Mouse (Mus musculus): ENCODE measurements around the gene A630095N17Rik. TPM values are rescaled to one million over a fixed set of nuclear protein-coding genes. Genes with fewer than 3 reads are reported as not detected.
A peak's percentile ranks its signal among the peaks of the same experiment; 100 is the strongest.

The A630095N17Rik gene
- polyA plus RNA-seq, 1 experiment from 2014 or later = not detected

DNA sequence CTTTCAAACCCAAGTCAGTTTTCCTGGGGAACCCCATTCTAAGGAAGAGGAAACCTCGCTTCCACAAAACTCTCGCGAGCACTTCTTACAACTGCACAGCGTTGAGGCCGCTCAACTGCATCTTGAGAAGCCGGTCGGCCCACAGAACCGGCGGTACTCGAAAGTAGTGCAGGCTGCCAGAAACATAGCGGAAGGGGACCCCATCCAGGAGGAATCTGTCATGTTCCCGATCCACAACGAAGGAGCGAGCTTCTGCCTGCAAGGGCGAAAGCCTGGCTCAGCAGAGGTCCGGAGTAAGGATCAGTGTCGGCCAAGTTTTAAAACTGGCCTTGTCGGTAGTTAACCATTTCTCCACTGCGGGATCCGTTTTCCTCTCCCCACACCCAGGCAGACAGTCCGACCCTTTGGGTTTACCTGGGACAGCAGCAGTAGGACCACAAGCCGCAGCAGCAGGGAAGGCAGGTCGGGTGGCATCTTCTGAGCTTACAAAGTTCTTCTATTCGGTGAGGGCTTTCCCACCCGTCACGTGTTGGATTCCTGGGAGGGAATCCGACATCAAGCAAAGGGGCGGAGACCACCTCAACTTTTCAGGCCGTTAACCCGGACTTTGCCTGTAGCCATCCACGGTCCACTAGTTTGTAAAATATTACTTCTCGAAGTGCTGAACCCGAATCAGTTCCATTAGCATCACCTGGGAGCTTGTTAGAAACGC lies 22.8 kb downstream of the A630095N17Rik start:
- no peaks in the 10 kb centered on the region for H3K27me3 ChIP-seq
- no peaks in the 10 kb centered on the region for H3K9me3 ChIP-seq
- WGBS = 11% methylated on average over 34 of the region's 34 CpGs
- ATAC-seq (replicated peaks) = no peak
- peak overlapping the region; percentile 39 for H3K9ac ChIP-seq (replicated peaks)
- peaks cover 38% of the 10 kb centered on the region for H3K4me1 ChIP-seq
- peaks cover 18% of the 10 kb centered on the region for H3K36me3 ChIP-seq
- no peak overlapping the region for H3K27ac ChIP-seq (replicated peaks)
- peak overlapping the region; percentile 89 for H3K4me2 ChIP-seq (replicated peaks)
- H3K4me3 ChIP-seq = peak overlapping the region; percentile 86

DNA sequence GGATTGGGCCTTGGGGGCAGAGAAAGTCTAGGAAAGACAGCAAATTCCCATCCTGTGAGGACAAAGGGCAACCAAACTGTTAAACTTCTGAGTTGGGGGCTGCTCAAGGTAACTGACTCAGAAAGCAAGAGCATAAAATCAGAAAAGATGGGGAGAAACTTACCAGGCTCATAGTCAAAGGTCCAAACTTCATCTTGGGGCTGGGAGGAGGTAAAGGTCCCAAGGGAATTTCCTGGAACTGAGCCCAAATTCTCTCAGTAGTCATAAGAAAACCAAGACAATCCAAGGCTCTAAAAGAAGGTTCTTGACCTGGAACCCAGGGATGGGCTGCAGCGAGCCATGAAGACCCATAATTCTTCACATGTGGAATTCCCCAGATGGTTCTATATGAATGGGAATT lies 30.7 kb downstream of the A630095N17Rik start:
- Histone ChIP-seq H3K27me3 (no peaks in the 10 kb centered on the region), H3K9ac (replicated peaks) (no peak overlapping the region), H3K4me3 (no peak overlapping the region), H3K4me2 (replicated peaks) (no peak overlapping the region), H3K4me1 (no peaks in the 10 kb centered on the region), H3K36me3 (peaks cover 38% of the 10 kb centered on the region), H3K27ac (replicated peaks) (no peak overlapping the region), H3K9me3 (no peaks in the 10 kb centered on the region)
- 96% methylated on average over 1 of the region's 1 CpGs for WGBS
- no peak for ATAC-seq (replicated peaks)

DNA sequence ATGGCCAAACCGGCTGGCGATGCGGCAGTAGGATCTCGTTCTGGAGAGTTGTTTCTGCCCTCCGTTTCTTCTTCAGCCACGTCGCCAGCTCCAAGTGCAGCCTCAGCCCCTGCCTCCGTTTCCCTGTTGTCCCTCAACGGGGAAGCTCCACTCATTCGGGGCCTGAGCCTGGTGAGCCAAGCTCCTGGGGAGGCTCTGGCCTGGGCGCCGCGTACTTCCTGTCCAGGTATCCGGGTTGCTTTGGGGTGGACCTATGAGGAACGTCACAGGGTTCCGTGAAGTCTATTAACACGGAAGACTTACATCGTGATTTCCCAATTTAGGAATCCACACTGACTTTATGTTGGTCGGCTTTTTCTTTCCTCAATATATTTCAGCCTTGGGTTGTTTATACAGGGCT lies 39.5 kb downstream of the A630095N17Rik start:
- Histone ChIP-seq H3K27me3 (no peaks in the 10 kb centered on the region), H3K27ac (replicated peaks) (peak overlapping the region; percentile 94), H3K4me2 (replicated peaks) (peak overlapping the region; percentile 94), H3K9ac (replicated peaks) (peak overlapping the region; percentile 90), H3K9me3 (no peaks in the 10 kb centered on the region), H3K36me3 (peaks cover 36% of the 10 kb centered on the region), H3K4me1 (peaks cover 24% of the 10 kb centered on the region), H3K4me3 (peak overlapping the region; percentile 79)
- ATAC-seq (replicated peaks) = peak; percentile 21; the same call in 1 of the 2 replicates
- WGBS = under 1% methylated on average over 19 of the region's 19 CpGs

DNA sequence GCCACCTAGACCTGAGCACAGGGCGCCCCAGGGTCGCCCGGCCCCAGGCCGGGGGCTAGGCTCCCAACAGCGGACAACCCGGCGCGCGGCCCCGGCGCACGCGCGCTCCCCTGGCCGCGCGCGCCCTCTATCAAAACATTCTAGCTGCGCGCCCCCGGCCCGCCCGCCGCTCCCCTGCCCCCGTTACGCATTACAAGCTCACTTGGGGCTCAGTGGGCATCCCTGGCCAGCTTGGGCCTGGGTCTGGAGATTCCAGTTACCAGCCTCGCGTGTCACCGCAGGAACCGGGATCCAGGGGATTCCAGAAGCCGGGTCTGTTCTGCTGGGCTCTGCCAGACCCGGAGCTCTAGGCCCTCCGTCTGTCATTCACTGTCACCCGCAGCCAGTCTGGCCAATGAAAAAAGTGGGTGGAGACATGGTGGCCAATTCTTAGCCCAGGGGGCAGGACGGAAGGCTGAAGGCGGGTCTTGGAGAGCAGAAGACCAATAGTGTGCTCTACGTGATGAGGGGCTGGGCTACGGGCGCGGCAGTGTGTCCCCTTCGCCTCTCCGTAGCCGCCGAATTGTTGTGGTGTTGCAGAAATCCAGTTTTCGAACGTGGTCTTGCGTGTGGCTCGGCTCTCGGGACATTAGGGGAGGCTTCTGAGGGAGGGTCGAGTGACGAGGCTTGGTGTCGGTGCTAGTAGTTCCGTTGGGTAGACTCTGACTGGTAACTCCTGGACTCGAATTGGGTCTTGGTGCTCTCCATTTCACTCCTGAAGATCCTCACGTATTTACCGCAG lies 40.1 kb downstream of the A630095N17Rik start, which contains the start of the genes Ankzf1 and Atg9a:
TSS of gene Ankzf1 (plus strand) at position 530 of the 781 bp plus-strand sequence.
TSS of gene Atg9a (minus strand) at position 575 of the 781 bp plus-strand sequence.
- Histone ChIP-seq H3K4me3 (peak within 1 kb of the TSS; percentile 79), H3K27ac (replicated peaks) (peak within 1 kb of the TSS; percentile 94), H3K4me2 (replicated peaks) (peak within 1 kb of the TSS; percentile 94), H3K9ac (replicated peaks) (peak within 1 kb of the TSS; percentile 90), H3K9me3 (no peaks in the 10 kb centered on the region), H3K27me3 (no peaks in the 10 kb centered on the region), H3K36me3 (peaks cover 38% of the 10 kb centered on the region), H3K4me1 (peaks cover 24% of the 10 kb centered on the region)
- ATAC-seq (replicated peaks) = peak; percentile 100
- under 1% methylated on average over 54 of the region's 56 CpGs for WGBS

DNA sequence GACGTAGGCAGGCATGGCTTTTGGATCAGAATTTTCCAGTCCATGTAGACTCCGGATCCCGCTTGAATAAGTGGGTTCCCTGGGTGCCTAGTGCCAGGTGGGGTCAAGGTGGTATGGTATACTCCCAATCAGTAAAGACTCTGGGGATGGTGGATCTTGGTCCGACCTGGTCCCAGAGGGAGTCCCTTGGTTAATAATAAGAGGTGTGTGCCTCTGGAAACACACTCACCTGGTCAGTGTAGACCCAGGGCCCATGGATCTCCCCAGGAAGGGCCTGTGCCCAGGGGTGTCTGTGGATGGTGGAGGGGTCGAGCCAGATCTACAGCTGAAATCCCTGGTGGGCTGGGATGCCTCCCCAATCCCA lies 40.7 kb downstream of the A630095N17Rik start:
- H3K9ac ChIP-seq (replicated peaks) = peak overlapping the region; percentile 90
- H3K4me3 ChIP-seq = peak overlapping the region; percentile 79

DNA sequence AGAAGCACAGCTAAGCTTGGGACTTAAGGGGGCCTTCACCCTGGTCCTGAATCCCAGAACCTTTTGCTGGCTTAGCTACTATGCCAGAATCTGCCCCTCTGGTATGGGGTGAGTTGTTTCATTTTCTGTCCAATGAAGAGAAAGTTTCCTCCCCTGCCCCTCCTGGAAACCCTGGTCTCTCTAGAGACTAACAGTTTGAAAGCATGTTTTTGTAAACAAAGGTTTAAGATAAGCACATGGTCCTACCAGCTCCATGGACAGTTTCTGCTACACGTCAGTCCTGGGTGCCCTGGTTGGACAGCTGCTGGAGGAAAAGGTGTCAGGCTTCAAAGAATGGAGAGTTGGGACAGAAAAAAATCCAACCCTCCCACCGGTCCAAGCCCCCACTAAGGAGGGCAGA lies 41.3 kb downstream of the A630095N17Rik start:
- Histone ChIP-seq H3K36me3 (peaks cover 37% of the 10 kb centered on the region), H3K27me3 (no peaks in the 10 kb centered on the region), H3K27ac (replicated peaks) (no peak overlapping the region), H3K9me3 (no peaks in the 10 kb centered on the region), H3K4me2 (replicated peaks) (peak overlapping the region; percentile 94), H3K4me1 (peaks cover 24% of the 10 kb centered on the region), H3K9ac (replicated peaks) (no peak overlapping the region), H3K4me3 (peak overlapping the region; percentile 79; the same call in 1 of the 2 replicates)
- ATAC-seq (replicated peaks) = no peak
- WGBS = 79% methylated on average over 2 of the region's 2 CpGs

More for the DNA sequence above, 40.7 kb downstream of the A630095N17Rik start:
- ATAC-seq (replicated peaks) = no peak
- Histone ChIP-seq H3K4me2 (replicated peaks) (peak overlapping the region; percentile 94), H3K27ac (replicated peaks) (peak overlapping the region; percentile 94), H3K27me3 (no peaks in the 10 kb centered on the region), H3K36me3 (peaks cover 37% of the 10 kb centered on the region), H3K4me1 (peaks cover 24% of the 10 kb centered on the region), H3K9me3 (no peaks in the 10 kb centered on the region)
- WGBS = 40% methylated on average over 5 of the region's 5 CpGs

DNA sequence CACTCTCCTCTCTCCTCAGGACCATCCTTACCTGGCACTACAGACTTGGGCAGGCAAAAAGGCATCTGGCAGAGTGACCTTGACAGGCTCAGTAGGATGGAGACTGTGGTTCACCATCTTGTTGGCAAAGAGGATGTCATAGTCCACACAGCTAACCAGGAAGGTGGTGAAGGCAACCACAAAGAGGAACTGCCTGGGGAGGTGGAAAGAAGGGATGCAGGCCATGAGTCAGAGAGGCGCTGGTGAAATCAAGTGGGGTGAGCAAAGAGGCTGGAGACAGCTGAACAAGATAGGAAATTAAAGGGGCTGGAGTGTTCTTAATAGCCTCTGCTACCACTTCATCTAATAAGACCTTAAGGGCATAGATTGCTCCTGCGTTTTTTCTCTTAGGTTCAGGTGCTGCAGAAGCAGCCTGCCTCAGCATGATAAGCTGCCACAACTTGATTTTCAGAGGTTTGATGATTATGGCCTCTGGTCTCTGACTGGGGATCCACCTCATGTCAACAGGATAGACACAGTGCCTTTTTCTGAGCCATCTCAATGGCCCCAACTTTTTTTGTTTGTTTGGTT lies 43.9 kb downstream of the A630095N17Rik start:
- ATAC-seq (replicated peaks) = no peak
- Histone ChIP-seq H3K27ac (replicated peaks) (no peak overlapping the region), H3K36me3 (peaks cover 55% of the 10 kb centered on the region), H3K9me3 (no peaks in the 10 kb centered on the region), H3K27me3 (no peaks in the 10 kb centered on the region), H3K4me1 (peaks cover 20% of the 10 kb centered on the region), H3K4me3 (no peak overlapping the region), H3K4me2 (replicated peaks) (no peak overlapping the region), H3K9ac (replicated peaks) (no peak overlapping the region)
- 85% methylated on average over 2 of the region's 2 CpGs for WGBS

DNA sequence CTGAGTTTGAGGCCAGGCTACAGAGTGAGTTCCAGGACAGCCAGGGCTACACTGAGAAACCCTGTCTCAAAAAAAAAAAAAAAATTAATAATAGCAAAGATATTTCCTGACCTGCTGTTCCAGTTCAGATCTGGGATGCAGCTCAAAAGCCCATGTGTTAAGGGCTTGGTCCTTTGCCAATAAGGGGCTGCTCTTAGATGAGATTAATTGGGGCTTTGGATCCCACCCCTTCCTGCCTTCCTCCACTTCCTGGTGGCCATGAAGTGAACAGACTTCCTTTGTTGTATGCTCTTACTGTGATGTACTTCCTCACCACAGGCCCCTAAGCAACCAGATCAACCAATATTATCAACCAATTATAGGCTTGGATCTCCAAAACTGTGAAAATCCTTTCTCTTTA lies 44.8 kb downstream of the A630095N17Rik start:
- peaks cover 62% of the 10 kb centered on the region for H3K36me3 ChIP-seq
- H3K27me3 ChIP-seq = no peaks in the 10 kb centered on the region
- ATAC-seq (replicated peaks) = no peak
- no peak overlapping the region for H3K4me3 ChIP-seq
- no peaks in the 10 kb centered on the region for H3K9me3 ChIP-seq
- no peak overlapping the region for H3K27ac ChIP-seq (replicated peaks)
- no peak overlapping the region for H3K9ac ChIP-seq (replicated peaks)
- H3K4me1 ChIP-seq = peaks cover 14% of the 10 kb centered on the region
- H3K4me2 ChIP-seq (replicated peaks) = no peak overlapping the region

DNA sequence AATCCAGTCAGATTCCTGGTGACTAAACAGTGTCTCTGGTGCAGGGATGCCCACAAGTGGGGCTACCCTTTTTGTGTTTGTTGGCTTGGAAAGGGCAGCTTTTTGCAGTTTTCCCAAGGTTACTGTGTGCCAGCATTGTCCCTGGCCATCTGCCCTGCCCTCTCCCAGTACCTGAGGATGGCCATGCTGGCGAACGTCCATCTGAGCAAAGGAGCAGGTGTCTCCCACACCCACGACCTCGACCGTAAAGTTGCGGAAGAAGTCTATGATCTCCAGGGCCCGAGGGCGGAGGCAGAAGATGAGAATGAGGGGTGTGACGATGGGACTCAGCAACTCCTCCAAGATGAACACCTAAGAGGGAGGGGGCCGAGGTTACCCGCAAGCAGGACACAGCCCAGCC lies 46.4 kb downstream of the A630095N17Rik start:
- Histone ChIP-seq H3K9ac (replicated peaks) (no peak overlapping the region), H3K4me2 (replicated peaks) (no peak overlapping the region), H3K27me3 (no peaks in the 10 kb centered on the region), H3K9me3 (no peaks in the 10 kb centered on the region), H3K36me3 (peaks cover 63% of the 10 kb centered on the region), H3K4me3 (no peak overlapping the region), H3K27ac (replicated peaks) (no peak overlapping the region), H3K4me1 (peaks cover 10% of the 10 kb centered on the region)
- WGBS = 93% methylated on average over 11 of the region's 11 CpGs
- no peak for ATAC-seq (replicated peaks)

DNA sequence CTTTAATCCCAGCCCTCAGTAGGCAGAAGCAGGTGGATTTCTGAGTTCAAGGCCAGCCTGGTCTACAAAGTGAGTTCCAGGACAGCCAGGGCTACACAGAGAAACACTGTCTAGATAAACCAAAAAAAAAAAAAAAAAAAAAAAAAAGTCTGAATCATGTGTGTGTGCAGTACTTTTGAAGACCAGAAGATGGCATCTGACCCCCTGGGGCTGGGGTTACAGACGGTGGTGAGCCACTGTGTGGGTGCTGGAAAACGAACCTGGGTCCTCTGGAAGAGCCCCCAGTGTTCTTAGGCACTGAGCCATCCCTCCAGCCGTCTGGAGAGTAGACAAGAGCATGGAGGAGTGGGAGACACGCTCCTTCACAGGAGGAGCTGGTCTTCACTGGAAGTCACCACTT lies 49.7 kb downstream of the A630095N17Rik start:
- Histone ChIP-seq H3K36me3 (peaks cover 51% of the 10 kb centered on the region), H3K4me2 (replicated peaks) (no peak overlapping the region), H3K4me1 (peaks cover 30% of the 10 kb centered on the region), H3K4me3 (no peak overlapping the region), H3K9me3 (no peaks in the 10 kb centered on the region), H3K27me3 (no peaks in the 10 kb centered on the region), H3K27ac (replicated peaks) (no peak overlapping the region), H3K9ac (replicated peaks) (no peak overlapping the region)
- ATAC-seq (replicated peaks) = no peak
- 69% methylated on average over 4 of the region's 4 CpGs for WGBS

DNA sequence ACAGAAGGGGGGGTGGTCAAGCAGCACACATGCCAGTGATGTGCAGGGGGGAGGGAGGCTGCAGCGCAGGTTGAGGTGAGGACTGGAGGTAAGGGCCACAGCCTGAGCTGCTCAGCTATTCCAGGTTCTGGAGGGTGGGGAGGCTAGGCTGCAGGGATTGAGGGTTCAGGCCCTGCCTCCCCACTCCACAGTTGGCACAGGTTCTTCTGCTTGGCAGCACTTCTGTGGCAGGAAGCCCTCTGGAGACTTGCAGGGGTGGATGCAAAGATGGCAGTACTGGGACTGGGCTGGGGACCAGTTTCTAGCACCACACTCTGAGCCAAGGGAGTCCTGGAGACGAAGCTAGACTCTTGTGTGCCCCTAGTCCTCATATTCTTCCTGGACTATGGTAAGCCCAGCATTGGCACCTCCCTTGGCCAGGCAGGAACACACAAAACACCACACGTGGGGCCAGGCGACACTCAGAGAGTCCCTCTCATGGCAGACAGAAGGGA lies 50.5 kb downstream of the A630095N17Rik start:
- no peaks in the 10 kb centered on the region for H3K9me3 ChIP-seq
- 84% methylated on average over 4 of the region's 4 CpGs for WGBS
- H3K4me2 ChIP-seq (replicated peaks) = no peak overlapping the region
- H3K27me3 ChIP-seq = no peaks in the 10 kb centered on the region
- H3K4me3 ChIP-seq = no peak overlapping the region
- no peak for ATAC-seq (replicated peaks)
- no peak overlapping the region for H3K9ac ChIP-seq (replicated peaks)
- H3K4me1 ChIP-seq = peaks cover 30% of the 10 kb centered on the region
- peaks cover 47% of the 10 kb centered on the region for H3K36me3 ChIP-seq
- no peak overlapping the region for H3K27ac ChIP-seq (replicated peaks)

DNA sequence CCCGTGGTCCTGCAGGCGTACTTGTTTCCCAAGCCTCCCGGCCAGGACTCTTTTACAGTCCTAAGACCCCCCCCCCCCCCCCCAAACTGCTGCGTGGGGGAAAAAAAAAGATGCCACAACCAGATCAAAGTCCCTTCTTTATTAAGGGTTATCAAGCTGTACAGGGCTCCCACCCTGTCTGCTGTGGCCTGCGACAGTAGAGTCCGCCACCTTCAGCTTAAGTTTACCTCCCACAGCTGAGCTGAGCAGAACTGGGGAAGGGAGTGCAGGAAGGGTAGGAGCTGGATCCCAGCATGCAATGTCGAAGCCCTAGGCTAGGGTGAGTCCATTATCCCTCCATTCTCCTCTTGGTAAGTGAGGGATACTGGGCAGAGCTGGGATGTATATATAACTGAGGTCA lies 51.2 kb downstream of the A630095N17Rik start:
- Histone ChIP-seq H3K4me1 (peaks cover 30% of the 10 kb centered on the region), H3K9ac (replicated peaks) (peak overlapping the region; percentile 22), H3K4me2 (replicated peaks) (peak overlapping the region; percentile 99), H3K27me3 (no peaks in the 10 kb centered on the region), H3K9me3 (no peaks in the 10 kb centered on the region), H3K4me3 (peak overlapping the region; percentile 56), H3K27ac (replicated peaks) (0 out of 2 replicates have a peak overlapping the region, but pooled peaks have one; percentile 71), H3K36me3 (peaks cover 48% of the 10 kb centered on the region)
- 26% methylated on average over 7 of the region's 7 CpGs for WGBS
- ATAC-seq (replicated peaks) = peak; percentile 3; the same call in 1 of the 2 replicates
